ENCODE assay signal across 10 mouse cellular contexts in the genomic region with DNA sequence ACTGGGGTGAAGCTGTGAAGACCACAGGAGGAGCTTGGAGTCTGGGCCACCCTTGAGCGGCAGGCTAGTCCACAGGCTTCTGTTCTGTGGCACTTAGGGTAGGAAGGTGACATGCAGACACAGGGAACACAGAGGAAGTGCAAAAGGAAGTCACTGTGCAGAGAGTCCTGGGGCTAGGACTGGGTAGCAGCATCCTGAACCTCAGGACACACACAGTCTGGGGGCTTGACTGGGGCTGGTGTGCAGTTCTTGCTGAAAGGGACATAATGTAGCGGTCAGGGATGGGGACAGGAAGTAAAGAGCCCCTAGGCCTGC. TPM values are rescaled to one million over a fixed set of nuclear protein-coding genes. Genes with fewer than 3 reads are reported as not detected.
DNase-seq lines count a peak whose midpoint lies in the region; ATAC-seq and TF ChIP-seq lines count a peak whose summit lies in the region.
"Had no signal": no experiment of that assay in that cellular context is flagged by ENCODE, and none has a peak within 500 bp of the region (broad histone marks: within the 10 kb centered on the region; RNA-seq: fewer than 3 reads in every experiment).

No protein-coding gene starts in this region.

- ATAC-seq in kidney, postnatal 0 days (replicated peaks; ENCODE audit: low FRiP score, low read depth) = no peak
- ATAC-seq in embryonic facial prominence, embryonic 13.5 days (ENCODE audit: insufficient number of reproducible peaks, insufficient read depth, low FRiP score, low TSS enrichment, low read depth) = no peak
- no peak for ATAC-seq in midbrain, postnatal 0 days (ENCODE audit: low FRiP score)
- ATAC-seq: Patski had no signal

- 74% methylated on average over 2 of the region's 2 CpGs for whole genome bisulfite sequencing in kidney, postnatal 0 days
- 66% methylated on average over 2 of the region's 2 CpGs for WGBS in embryonic facial prominence, embryonic 13.5 days
- WGBS in limb, embryonic 10.5 days = 52% methylated on average over 2 of the region's 2 CpGs
- 64% methylated on average over 2 of the region's 2 CpGs for WGBS in midbrain, postnatal 0 days

- no peaks in the 10 kb centered on the region for H3K27me3 ChIP-seq in kidney, postnatal 0 days (ENCODE audit: insufficient read depth, low read length)
- H3K27me3 ChIP-seq in embryonic facial prominence, embryonic 13.5 days = no peaks in the 10 kb centered on the region
- H3K27me3 ChIP-seq in limb, embryonic 10.5 days (ENCODE audit: low read depth, poor library complexity, severe bottlenecking) = peaks cover 27% of the 10 kb centered on the region
- no peaks in the 10 kb centered on the region for H3K27me3 ChIP-seq in midbrain, postnatal 0 days (ENCODE audit: insufficient read depth, low read length)

- H3K27ac ChIP-seq in kidney, postnatal 0 days = no peak overlapping the region
- no peak overlapping the region for H3K27ac ChIP-seq in embryonic facial prominence, embryonic 13.5 days
- peak overlapping the region; percentile 14 for H3K27ac ChIP-seq in limb, embryonic 10.5 days
- no peak overlapping the region for H3K27ac ChIP-seq in midbrain, postnatal 0 days (ENCODE audit: low read depth, low read length)

- no peak for TF ChIP-seq CTCF in kidney, postnatal 0 days (IDR thresholded peaks at IDR 0.05; ENCODE audit: low read depth)
- no peak for TF ChIP-seq CTCF in midbrain, postnatal 0 days (IDR thresholded peaks at IDR 0.05)

- peak overlapping the region; percentile 29; the same call in 1 of the 2 replicates for H3K4me3 ChIP-seq in kidney, postnatal 0 days (replicated peaks; ENCODE audit: low read depth, low read length)
- H3K4me3 ChIP-seq in embryonic facial prominence, embryonic 13.5 days = no peak overlapping the region
- peak overlapping the region; percentile 46 for H3K4me3 ChIP-seq in limb, embryonic 10.5 days
- H3K4me3 ChIP-seq in midbrain, postnatal 0 days (ENCODE audit: low read depth, low read length) = no peak overlapping the region
- H3K4me3 ChIP-seq: myocyte had no signal

- no peak overlapping the region for H3K9ac ChIP-seq in kidney, postnatal 0 days (ENCODE audit: low read depth, low read length)
- no peak overlapping the region for H3K9ac ChIP-seq in embryonic facial prominence, embryonic 13.5 days
- no peak overlapping the region for H3K9ac ChIP-seq in midbrain, postnatal 0 days (replicated peaks; ENCODE audit: low read length, poor library complexity, severe bottlenecking)

- no peak for DNase-seq in kidney, postnatal 0 days (ENCODE audit: low spot score)
- DNase-seq in kidney, postnatal 36 days = no peak
- DNase-seq in limb, embryonic 10.5 days (ENCODE audit: low spot score) = no peak
- DNase-seq in midbrain, postnatal 0 days (ENCODE audit: low spot score) = no peak
- no peak for DNase-seq in thymus, postnatal 14 days
- DNase-seq in embryo, embryonic 10.5 days (ENCODE audit: low spot score) = no peak
- DNase-seq in ovary, adult 18-20 months (ENCODE audit: low spot score) = no peak

- peaks cover 8% of the 10 kb centered on the region for H3K4me1 ChIP-seq in kidney, postnatal 0 days (replicated peaks; ENCODE audit: insufficient read depth, low read length)
- H3K4me1 ChIP-seq in embryonic facial prominence, embryonic 13.5 days = peaks cover 14% of the 10 kb centered on the region
- peaks cover 27% of the 10 kb centered on the region for H3K4me1 ChIP-seq in limb, embryonic 10.5 days
- peaks cover 5% of the 10 kb centered on the region; the same call in 1 of the 2 replicates for H3K4me1 ChIP-seq in midbrain, postnatal 0 days (ENCODE audit: insufficient read depth, low read length)

- H3K4me2 ChIP-seq in kidney, postnatal 0 days (ENCODE audit: low read length) = peak overlapping the region; percentile 53; the same call in 1 of the 2 replicates
- peak overlapping the region; percentile 56 for H3K4me2 ChIP-seq in embryonic facial prominence, embryonic 13.5 days
- H3K4me2 ChIP-seq in midbrain, postnatal 0 days (ENCODE audit: low read depth, low read length, poor library complexity, severe bottlenecking) = peak overlapping the region; percentile 37; the same call in 1 of the 2 replicates

- H3K9me3 ChIP-seq in kidney, postnatal 0 days (replicated peaks; ENCODE audit: low read length) = no peaks in the 10 kb centered on the region
- H3K9me3 ChIP-seq in embryonic facial prominence, embryonic 13.5 days = no peaks in the 10 kb centered on the region
- H3K9me3 ChIP-seq in limb, embryonic 10.5 days (replicated peaks) = no peaks in the 10 kb centered on the region
- H3K9me3 ChIP-seq in midbrain, postnatal 0 days (ENCODE audit: low read length) = no peaks in the 10 kb centered on the region

- no peaks in the 10 kb centered on the region; the same call in 1 of the 2 replicates for H3K36me3 ChIP-seq in kidney, postnatal 0 days (ENCODE audit: insufficient read depth, low read length)
- peaks cover 4% of the 10 kb centered on the region for H3K36me3 ChIP-seq in embryonic facial prominence, embryonic 13.5 days
- H3K36me3 ChIP-seq in limb, embryonic 10.5 days = no peaks in the 10 kb centered on the region
- peaks cover 4% of the 10 kb centered on the region; the same call in 1 of the 2 replicates for H3K36me3 ChIP-seq in midbrain, postnatal 0 days (ENCODE audit: insufficient read depth, low read length)

RNA-seq across cellular contexts. Expression of a gene that starts 22.1 kb away (rescaled TPM):
- polyA plus RNA-seq in kidney, postnatal 0 days (2015; fragmentation: Nextera tagmentation; extraction: Ambion mirVana) = 11.8 and 11.9 TPM in 2 replicates
- 11.6 and 11.7 TPM in 2 replicates for polyA plus RNA-seq in embryonic facial prominence, embryonic 13.5 days (2015; fragmentation: Nextera tagmentation; extraction: Ambion mirVana)
- polyA plus RNA-seq in limb, embryonic 10.5 days (2016; fragmentation: Nextera tagmentation; extraction: Ambion mirVana) = 13.1 and 14.6 TPM in 2 replicates
- total RNA-seq in midbrain, postnatal 0 days (2014; rRNA removed) = 18.5 and 20.4 TPM in 2 replicates
- 6.7 and 7.4 TPM in 2 replicates for polyA plus RNA-seq in midbrain, postnatal 0 days (2015; fragmentation: Nextera tagmentation; extraction: Ambion mirVana)

RNA-seq across cellular contexts. Expression of a gene that starts 56.3 kb away (rescaled TPM):
- polyA plus RNA-seq in kidney, postnatal 0 days (2015; fragmentation: Nextera tagmentation; extraction: Ambion mirVana) = 1.3 and 1.6 TPM in 2 replicates
- 2.1 and 2.3 TPM in 2 replicates for polyA plus RNA-seq in embryonic facial prominence, embryonic 13.5 days (2015; fragmentation: Nextera tagmentation; extraction: Ambion mirVana)
- 2.3 and 2.5 TPM in 2 replicates for polyA plus RNA-seq in limb, embryonic 10.5 days (2016; fragmentation: Nextera tagmentation; extraction: Ambion mirVana)
- 0.28 and 0.82 TPM in 2 replicates for total RNA-seq in midbrain, postnatal 0 days (2014; rRNA removed)
- 0.83 and 1.1 TPM in 2 replicates for polyA plus RNA-seq in midbrain, postnatal 0 days (2015; fragmentation: Nextera tagmentation; extraction: Ambion mirVana)

Comparison
In these comparisons a context has a peak if more than half of its experiments do, and no peak if none do; other contexts are left out.
1. H3K4me3 ChIP-seq: peak in kidney, postnatal 0 days (single experiment) and limb, embryonic 10.5 days (single experiment); none in embryonic facial prominence, embryonic 13.5 days (single experiment) and midbrain, postnatal 0 days (single experiment).
2. Peak in every context shown above with its lines, with median percentiles within 50 percentile points of each other: H3K4me2 ChIP-seq.